Mouse (Mus musculus): ENCODE measurements around the gene Snx9. TPM values are rescaled to one million over a fixed set of nuclear protein-coding genes. Genes with fewer than 3 reads are reported as not detected.

Snx9 gene
- total and polyA plus RNA-seq, 3 experiments, result 12.9 to 22.8 TPM; not detected in 1

DNA sequence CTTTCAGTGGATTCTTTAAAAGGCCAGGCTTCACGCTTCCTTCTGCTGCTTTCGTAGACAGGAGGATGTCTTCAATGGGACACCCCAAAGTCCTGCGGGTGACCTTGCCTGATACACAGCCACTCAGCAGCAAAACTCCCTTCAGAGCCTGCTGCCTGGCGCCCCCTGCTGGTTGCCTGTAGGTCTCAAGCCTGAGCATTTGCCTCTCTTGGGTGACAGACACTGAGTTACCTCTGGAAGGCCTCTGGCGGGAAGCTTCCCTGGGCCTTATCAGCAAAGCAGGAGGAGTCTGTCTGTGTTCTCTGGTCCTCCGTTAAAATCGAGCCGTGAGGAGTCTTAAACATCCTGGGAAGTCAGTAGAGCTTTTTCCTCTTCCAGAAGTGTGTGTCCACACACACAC is 49.3 kb downstream of the Snx9 start (continued):
- TF ChIP-seq MYC (IDR thresholded peaks at IDR 0.05; ENCODE audit: low read depth, low read length) (no peak), ZMIZ1 (IDR thresholded peaks at IDR 0.05; ENCODE audit: low read depth, low read length) (no peak), GABPA (IDR thresholded peaks at IDR 0.05; ENCODE audit: low read depth, low read length) (no peak), MYB (IDR thresholded peaks at IDR 0.05; ENCODE audit: low read depth, low read length) (no peak), NELFE (IDR thresholded peaks at IDR 0.05; ENCODE audit: low read depth, low read length) (no peak), CHD1 (IDR thresholded peaks at IDR 0.05; ENCODE audit: low read depth, low read length) (no peak), KAT2A (conservative IDR thresholded peaks at IDR 0.05; ENCODE audit: low read depth, low read length) (no peak)

- no peak overlapping the region for H3K27ac ChIP-seq (ENCODE audit: control insufficient read depth, low read depth, low read length)
Measured at GRCm38 (mm10) chr17:5891933-5892683, 51.0 kb downstream of the Snx9 start.

DNA sequence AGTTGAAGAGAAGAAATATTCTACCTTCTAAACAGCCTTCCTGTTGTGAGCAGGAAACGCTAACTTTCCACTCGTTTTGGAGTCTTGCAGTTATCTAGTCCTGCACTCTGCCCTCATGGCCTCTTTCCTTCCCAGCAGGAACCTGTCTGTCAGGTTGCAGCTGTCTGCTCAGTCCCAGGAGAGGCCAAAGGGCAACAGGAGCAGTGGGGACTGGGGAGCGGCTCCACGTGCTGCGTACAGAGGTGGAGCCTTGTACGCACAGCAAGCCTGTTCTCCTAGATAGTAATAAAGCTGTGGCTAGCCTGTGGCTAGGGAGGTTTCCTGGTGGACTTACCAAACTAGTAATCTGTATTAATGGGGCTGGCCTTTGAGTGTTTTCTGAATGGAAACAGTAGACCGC is 52.0 kb downstream of the Snx9 start:
- no peaks in the 10 kb centered on the region for H3K27me3 ChIP-seq (ENCODE audit: control insufficient read depth in 1 of 2, insufficient read depth in 2 of 2, low read length in 2 of 2)
- TF ChIP-seq ETS1 (IDR thresholded peaks at IDR 0.05; ENCODE audit: low read depth, low read length), result no peak
- no peak for TF ChIP-seq UBTF (IDR thresholded peaks at IDR 0.05; ENCODE audit: borderline replicate concordance, insufficient read depth, low read depth, low read length)
- no peak for TF ChIP-seq E2F4 (IDR thresholded peaks at IDR 0.05; ENCODE audit: borderline replicate concordance, low read depth, low read length)
- no peak for TF ChIP-seq ZMIZ1 (IDR thresholded peaks at IDR 0.05; ENCODE audit: low read depth, low read length)
- TF ChIP-seq CHD2 (IDR thresholded peaks at IDR 0.05; ENCODE audit: low read length), result no peak
- no peak for TF ChIP-seq ZC3H11A (IDR thresholded peaks at IDR 0.05; ENCODE audit: low read depth, low read length)
- no peak for TF ChIP-seq MAZ (IDR thresholded peaks at IDR 0.05; ENCODE audit: low read depth, low read length)
- TF ChIP-seq NRF1 (IDR thresholded peaks at IDR 0.05; ENCODE audit: insufficient read depth, low read depth, low read length, poor library complexity, severe bottlenecking), result no peak
- no peak for TF ChIP-seq CHD1 (IDR thresholded peaks at IDR 0.05; ENCODE audit: low read depth, low read length)
- TF ChIP-seq GABPA (IDR thresholded peaks at IDR 0.05; ENCODE audit: low read depth, low read length), result no peak
- no peak for TF ChIP-seq GATA1 (IDR thresholded peaks at IDR 0.05; ENCODE audit: low read depth, low read length)
- no peak for TF ChIP-seq TBP (IDR thresholded peaks at IDR 0.05; ENCODE audit: low read depth, low read length)
- TF ChIP-seq USF2 (IDR thresholded peaks at IDR 0.05; ENCODE audit: borderline replicate concordance in 1 of 2, insufficient read depth in 1 of 2, low read depth in 1 of 2, low read length in 2 of 2), result no peak
- peak; percentile 59; the same call in 1 of the 2 replicates for TF ChIP-seq MXI1 (IDR thresholded peaks at IDR 0.05; ENCODE audit: low read depth, low read length)
- no peak for TF ChIP-seq POLR2AphosphoS2 (IDR thresholded peaks at IDR 0.05; ENCODE audit: low read length)
- TF ChIP-seq HCFC1 (IDR thresholded peaks at IDR 0.05; ENCODE audit: low read depth, low read length), result no peak
- TF ChIP-seq KAT2A (conservative IDR thresholded peaks at IDR 0.05; ENCODE audit: low read depth, low read length), result no peak
- 0 out of 4 replicates have a peak, but pooled peaks of 1 of the 2 experiments have one; percentile 17 for TF ChIP-seq EP300 (IDR thresholded peaks at IDR 0.05; ENCODE audit: low read depth in 1 of 2, low read length in 2 of 2)
- no peak for TF ChIP-seq POLR2AphosphoS5 (IDR thresholded peaks at IDR 0.05; ENCODE audit: borderline replicate concordance, low read depth, low read length)

More at GRCm38 (mm10) chr17:5891933-5892683, 51.0 kb downstream of the Snx9 start:
- Histone ChIP-seq H3K79me2 (ENCODE audit: control insufficient read depth, insufficient read depth, low read length, poor library complexity) (no peaks in the 10 kb centered on the region), H3K9me3 (replicated peaks; ENCODE audit: insufficient read depth, low read length) (no peaks in the 10 kb centered on the region), H3K4me3 (ENCODE audit: control insufficient read depth in 1 of 2, insufficient read depth in 1 of 2, low read depth in 2 of 2, low read length in 2 of 2) (no peak overlapping the region), H3K36me3 (ENCODE audit: control insufficient read depth in 1 of 2, insufficient read depth in 2 of 2, low read length in 2 of 2) (peaks cover 0 to 25% of the 10 kb centered on the region in 2 experiments; a peak in 2 of 4 replicates), H3K27me3 (ENCODE audit: control insufficient read depth in 1 of 2, insufficient read depth in 2 of 2, low read length in 2 of 2) (no peaks in the 10 kb centered on the region), H3K4me1 (ENCODE audit: control insufficient read depth in 1 of 2, insufficient read depth in 2 of 2, low read length in 2 of 2) (peaks cover 7 to 20% of the 10 kb centered on the region in 2 experiments), H3K9ac (ENCODE audit: control insufficient read depth, low read depth, low read length, poor library complexity, severe bottlenecking) (no peak overlapping the region)
- TF ChIP-seq MYB (IDR thresholded peaks at IDR 0.05; ENCODE audit: low read depth, low read length), result no peak
- no peak for TF ChIP-seq SIN3A (IDR thresholded peaks at IDR 0.05; ENCODE audit: low read length)
- no peak for TF ChIP-seq HCFC1 (IDR thresholded peaks at IDR 0.05; ENCODE audit: low read depth, low read length)
- TF ChIP-seq RAD21 (IDR thresholded peaks at IDR 0.05; ENCODE audit: low read depth, low read length), result no peak
- TF ChIP-seq MEF2A (IDR thresholded peaks at IDR 0.05; ENCODE audit: extremely low read depth, insufficient replicate concordance, low read depth, low read length, poor library complexity, severe bottlenecking), result no peak
- no peak for TF ChIP-seq ZC3H11A (IDR thresholded peaks at IDR 0.05; ENCODE audit: low read depth, low read length)
- TF ChIP-seq GABPA (IDR thresholded peaks at IDR 0.05; ENCODE audit: low read depth, low read length), result no peak
- no peak for TF ChIP-seq TBP (IDR thresholded peaks at IDR 0.05; ENCODE audit: low read depth, low read length)
- no peak for TF ChIP-seq E2F4 (IDR thresholded peaks at IDR 0.05; ENCODE audit: borderline replicate concordance, low read depth, low read length)
- no peak for TF ChIP-seq TCF12 (IDR thresholded peaks at IDR 0.05; ENCODE audit: low read depth, low read length)
- no peak for TF ChIP-seq MAFK (IDR thresholded peaks at IDR 0.05; ENCODE audit: borderline replicate concordance, low read depth, low read length)
- TF ChIP-seq POLR2AphosphoS5 (IDR thresholded peaks at IDR 0.05; ENCODE audit: borderline replicate concordance, low read depth, low read length), result no peak
- no peak for TF ChIP-seq NELFE (IDR thresholded peaks at IDR 0.05; ENCODE audit: low read depth, low read length)
- no peak for DNase-seq (ENCODE audit: low read depth, low spot score)

More for the DNA sequence above, 52.0 kb downstream of the Snx9 start:
- Histone ChIP-seq H3K9me3 (replicated peaks; ENCODE audit: insufficient read depth, low read length) (no peaks in the 10 kb centered on the region), H3K79me2 (ENCODE audit: control insufficient read depth, insufficient read depth, low read length, poor library complexity) (no peaks in the 10 kb centered on the region), H3K9ac (ENCODE audit: control insufficient read depth, low read depth, low read length, poor library complexity, severe bottlenecking) (no peak overlapping the region), H3K4me3 (ENCODE audit: control insufficient read depth in 1 of 2, insufficient read depth in 1 of 2, low read depth in 2 of 2, low read length in 2 of 2) (no peak overlapping the region), H3K27ac (ENCODE audit: control insufficient read depth, low read depth, low read length) (peak overlapping the region; percentile 55), H3K4me1 (ENCODE audit: control insufficient read depth in 1 of 2, insufficient read depth in 2 of 2, low read length in 2 of 2) (peaks cover 7 to 20% of the 10 kb centered on the region in 2 experiments), H3K36me3 (ENCODE audit: control insufficient read depth in 1 of 2, insufficient read depth in 2 of 2, low read length in 2 of 2) (peaks cover 0 to 20% of the 10 kb centered on the region in 2 experiments; a peak in 2 of 4 replicates)
- peak; percentile 61 for DNase-seq (ENCODE audit: low read depth, low spot score)
